Mouse (Mus musculus) forebrain, embryonic 14.5 days (tissue): ENCODE data around the gene Gm20388. TPM values are rescaled to one million over a fixed set of nuclear protein-coding genes. Genes with fewer than 3 reads are reported as not detected.

Source experiments
- ATAC-seq: fragments of 200-750 bp; cut with Nextera tagmentation; 2 replicates; pipeline ENCODE4 v1.8.0; 2017; ENCODE audit warnings: mild to moderate bottlenecking, moderate library complexity
- DNase-seq: peaks from one replicate; pipeline ENCODE4 v3.0.0-alpha.2; 2015; ENCODE audit warnings: low spot score
- H3K27ac ChIP-seq: fragments of 300-500 bp; sonication (generic); 2 replicates; pipeline ENCODE4 v1.5.1; 2014; ENCODE audit warnings: low read depth, mild to moderate bottlenecking, control low read depth, low read length, moderate library complexity
- H3K27me3 ChIP-seq: fragments of 300-500 bp; sonication (generic); replicated peaks from 2 replicates; pipeline ENCODE4 v1.6.1; 2014; ENCODE audit warnings: low read length, control low read depth, mixed read lengths; ENCODE audit not compliant: control insufficient read depth, insufficient read depth
- H3K36me3 ChIP-seq: fragments of 300-500 bp; sonication (generic); 2 replicates; pipeline ENCODE4 v1.6.1; 2014; ENCODE audit warnings: low read length, control low read depth; ENCODE audit not compliant: control insufficient read depth, insufficient read depth
- H3K4me1 ChIP-seq: fragments of 300-500 bp; sonication (generic); 2 replicates; pipeline ENCODE4 v1.6.1; 2014; ENCODE audit warnings: antibody characterized with exemption, low read length, control low read depth; ENCODE audit not compliant: control insufficient read depth, insufficient read depth
- H3K4me2 ChIP-seq: fragments of 300-500 bp; sonication (generic); 2 replicates; pipeline ENCODE4 v1.6.1; 2014; ENCODE audit warnings: mild to moderate bottlenecking, control low read depth, low read length
- H3K4me3 ChIP-seq: fragments of 300-500 bp; sonication (generic); 2 replicates; pipeline ENCODE4 v1.5.1; 2014; ENCODE audit warnings: low read depth, low read length, control low read depth
- H3K9ac ChIP-seq: fragments of 300-500 bp; sonication (generic); 2 replicates; pipeline ENCODE4 v1.6.1; 2014; ENCODE audit warnings: mild to moderate bottlenecking, low read length, control low read depth, moderate library complexity
- H3K9me3 ChIP-seq: fragments of 300-500 bp; sonication (generic); replicated peaks from 2 replicates; pipeline ENCODE4 v1.6.1; 2016; ENCODE audit warnings: low read length, control low read depth, mixed read lengths; ENCODE audit not compliant: control insufficient read depth
- WGBS: fragments of 180-500 bp; shearing (Covaris S2); extraction: QIAGEN DNeasy Blood & Tissue Kit; methylation state at CpG from one replicate; pipeline ENCODE4 v1.1.7; 2014; 5-methylcytosine and 5-hydroxymethylcytosine counted together
- polyA plus RNA-seq: library from polyadenylated mRNA; unstranded; fragments of >200 nt; fragmentation: Nextera tagmentation; extraction: Ambion mirVana; gene quantifications from 2 replicates; pipeline ENCODE4 v1.2.1, GENCODE M21; 2014

Gm20388 gene
- polyA plus RNA-seq, 1 experiment from 2014 or later, result 7.4 TPM

DNA sequence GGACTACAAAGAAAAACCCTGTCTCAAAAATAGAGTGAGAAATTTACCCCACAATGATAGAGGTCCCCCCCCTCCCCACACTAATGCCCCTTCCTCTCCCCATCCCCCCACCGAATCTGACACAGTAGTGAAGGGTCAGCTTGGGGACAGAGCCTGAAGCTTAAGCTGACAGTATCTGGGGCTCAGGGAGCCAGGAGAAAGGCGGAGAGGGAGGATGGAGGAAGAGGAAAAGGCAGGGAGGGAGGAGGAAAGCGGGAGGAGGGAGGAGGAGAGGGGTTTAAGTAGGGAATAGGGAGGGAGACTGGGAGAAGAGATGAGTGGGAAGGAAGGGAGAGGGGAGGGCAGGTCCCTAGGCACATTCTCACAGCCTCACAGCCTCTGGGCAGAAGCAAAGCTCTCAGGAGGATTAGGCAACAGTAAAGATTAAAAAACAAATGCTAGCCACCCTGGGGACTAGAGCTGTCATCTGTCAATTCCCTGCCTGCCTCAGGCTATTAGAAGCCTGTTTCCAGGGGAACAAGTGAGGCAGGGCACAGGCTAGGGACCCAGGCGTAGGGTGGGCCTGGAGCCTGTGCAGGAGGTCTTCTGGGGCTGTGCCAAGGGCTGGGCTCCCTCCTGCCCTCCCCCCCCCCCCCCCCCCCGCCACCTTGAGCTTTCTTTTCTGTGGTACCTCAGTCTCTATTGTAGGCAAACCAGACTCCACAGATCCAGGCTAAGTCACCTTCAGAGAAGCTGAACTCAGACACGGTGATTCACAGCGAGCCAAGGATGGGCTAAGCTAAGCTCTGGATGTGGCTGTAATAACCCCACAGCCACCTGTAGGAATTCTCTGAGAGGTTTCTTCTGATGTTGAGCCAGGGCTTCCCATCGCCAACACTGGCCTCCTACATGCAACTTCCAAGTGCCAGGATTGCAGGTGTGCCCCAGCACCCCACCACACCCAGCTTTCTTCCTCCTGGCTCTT is 706.3 kb downstream of the Gm20388 start:
- peak overlapping the region; percentile 58 for H3K27ac ChIP-seq
- WGBS, result 13% methylated on average over 7 of the region's 8 CpGs
- no peaks in the 10 kb centered on the region for H3K27me3 ChIP-seq
- H3K4me2 ChIP-seq, result no peak overlapping the region
- peak; percentile 57 for ATAC-seq
- H3K4me1 ChIP-seq, result peaks cover 10% of the 10 kb centered on the region; the same call in 1 of the 2 replicates
- H3K36me3 ChIP-seq, result no peaks in the 10 kb centered on the region
- H3K4me3 ChIP-seq, result no peak overlapping the region
- H3K9me3 ChIP-seq, result no peaks in the 10 kb centered on the region
- peak overlapping the region; percentile 26; the same call in 1 of the 2 replicates for H3K9ac ChIP-seq
- DNase-seq, result peak; percentile 67

DNA sequence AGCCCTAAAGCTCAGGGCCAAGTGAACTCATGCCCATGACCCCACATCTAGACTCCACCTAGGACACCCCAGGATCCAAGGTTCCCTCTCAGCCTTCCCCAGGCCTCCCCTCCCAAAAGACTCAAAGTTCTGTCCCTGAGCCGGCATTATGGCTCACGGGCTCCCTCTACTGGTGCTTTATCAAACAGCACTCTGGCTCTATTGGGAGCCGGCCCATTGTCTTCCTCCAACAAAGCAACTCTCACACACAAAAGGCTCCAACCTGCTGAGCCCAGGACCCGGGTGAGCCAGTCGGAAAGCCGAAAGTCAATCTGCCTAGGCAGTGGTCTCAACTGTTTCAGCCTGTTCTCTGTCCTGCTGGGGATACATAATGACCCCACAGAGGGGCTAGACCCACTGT is 707.5 kb downstream of the Gm20388 start:
- peak overlapping the region; percentile 33; the same call in 1 of the 2 replicates for H3K4me2 ChIP-seq
- H3K27me3 ChIP-seq, result no peaks in the 10 kb centered on the region
- peak overlapping the region; percentile 43; the same call in 1 of the 2 replicates for H3K9ac ChIP-seq
- H3K9me3 ChIP-seq, result no peaks in the 10 kb centered on the region
- H3K27ac ChIP-seq, result peak overlapping the region; percentile 54; the same call in 1 of the 2 replicates
- no peaks in the 10 kb centered on the region for H3K36me3 ChIP-seq
- peak; percentile 86 for DNase-seq
- H3K4me3 ChIP-seq, result no peak overlapping the region
- H3K4me1 ChIP-seq, result peaks cover 10% of the 10 kb centered on the region; the same call in 1 of the 2 replicates
- ATAC-seq, result peak; percentile 51
- 0% methylated on average over 6 of the region's 6 CpGs for WGBS

DNA sequence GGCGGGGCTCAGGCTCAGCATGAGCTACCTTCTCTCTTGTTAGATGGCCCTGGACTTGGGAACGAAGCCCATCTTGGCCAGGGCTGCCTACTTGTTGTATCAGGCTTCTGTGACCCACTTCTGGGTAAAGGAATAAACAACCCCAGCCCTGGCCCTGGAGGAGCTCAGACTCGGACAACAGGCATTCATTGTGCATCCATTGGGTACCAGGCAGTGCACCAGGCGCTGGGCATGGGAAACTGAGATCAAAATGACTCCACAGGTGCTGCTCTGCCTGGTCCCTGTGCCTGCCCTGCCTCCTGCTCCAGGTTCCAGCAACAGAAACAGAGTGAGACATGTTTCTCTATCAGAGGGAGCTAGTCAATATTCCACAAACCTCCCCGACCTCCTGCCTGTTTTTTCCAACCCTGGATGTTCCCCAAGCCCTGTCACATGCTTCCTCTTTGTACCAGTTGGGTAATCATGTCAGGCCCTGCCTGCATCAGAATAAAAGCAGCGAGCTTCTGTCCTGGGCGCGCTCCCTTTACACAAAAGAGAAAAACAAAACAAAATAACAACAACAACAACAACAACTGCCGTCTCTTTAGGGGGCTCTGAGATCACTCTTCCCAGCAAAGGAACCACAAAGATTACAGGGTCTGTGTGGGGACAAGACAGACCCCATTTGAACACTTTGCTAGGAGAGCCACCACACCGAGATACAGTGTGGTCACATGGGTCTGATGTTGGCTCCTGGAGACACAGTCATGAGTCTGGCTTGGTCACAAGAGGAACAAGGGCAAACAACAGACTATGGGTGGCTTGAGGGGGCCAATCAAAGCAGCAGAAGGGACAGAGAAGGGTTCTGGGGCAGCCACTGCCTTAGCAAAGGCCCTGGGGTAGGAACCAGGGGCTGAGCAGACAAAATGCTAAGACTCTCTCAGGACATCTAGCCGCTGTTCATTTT is 708.9 kb downstream of the Gm20388 start:
- Histone ChIP-seq H3K4me3 (no peak overlapping the region), H3K9ac (no peak overlapping the region), H3K4me2 (no peak overlapping the region), H3K9me3 (no peaks in the 10 kb centered on the region), H3K27me3 (no peaks in the 10 kb centered on the region), H3K4me1 (peaks cover 10% of the 10 kb centered on the region; the same call in 1 of the 2 replicates), H3K27ac (no peak overlapping the region), H3K36me3 (no peaks in the 10 kb centered on the region)
- 72% methylated on average over 11 of the region's 11 CpGs for WGBS
- ATAC-seq (no peak), DNase-seq (no peak)

- no peak overlapping the region for H3K4me2 ChIP-seq
- no peak overlapping the region for H3K27ac ChIP-seq
- H3K9me3 ChIP-seq, result no peaks in the 10 kb centered on the region
- H3K36me3 ChIP-seq, result no peaks in the 10 kb centered on the region
- peaks cover 10% of the 10 kb centered on the region; the same call in 1 of the 2 replicates for H3K4me1 ChIP-seq
- H3K27me3 ChIP-seq, result no peaks in the 10 kb centered on the region
- no peak for DNase-seq
- H3K4me3 ChIP-seq, result no peak overlapping the region
- no peak overlapping the region for H3K9ac ChIP-seq
- 56% methylated on average over 7 of the region's 7 CpGs for WGBS
- ATAC-seq, result no peak
Observed at GRCm38 (mm10) chr8:120620441-120620840, 709.8 kb downstream of the Gm20388 start.

GRCm38 (mm10) chr8:120622161-120622560 is 711.5 kb downstream of the Gm20388 start:
- Histone ChIP-seq H3K4me3 (no peak overlapping the region), H3K9ac (no peak overlapping the region), H3K4me1 (peaks cover 5% of the 10 kb centered on the region; the same call in 1 of the 2 replicates), H3K9me3 (no peaks in the 10 kb centered on the region), H3K36me3 (no peaks in the 10 kb centered on the region), H3K4me2 (no peak overlapping the region), H3K27ac (no peak overlapping the region), H3K27me3 (no peaks in the 10 kb centered on the region)
- WGBS, result 72% methylated on average over 14 of the region's 14 CpGs
- DNase-seq, result no peak
- ATAC-seq, result no peak

GRCm38 (mm10) chr8:120623608-120624007 is 713.0 kb downstream of the Gm20388 start:
- no peak overlapping the region for H3K27ac ChIP-seq
- no peaks in the 10 kb centered on the region for H3K27me3 ChIP-seq
- no peak overlapping the region for H3K9ac ChIP-seq
- H3K36me3 ChIP-seq, result no peaks in the 10 kb centered on the region
- no peak overlapping the region for H3K4me3 ChIP-seq
- 18% methylated on average over 2 of the region's 2 CpGs for WGBS
- no peaks in the 10 kb centered on the region for H3K9me3 ChIP-seq
- DNase-seq (no peak), ATAC-seq (no peak)
- no peak overlapping the region for H3K4me2 ChIP-seq
- 0 out of 2 replicates have a peak, but pooled peaks cover 3% of the 10 kb centered on the region for H3K4me1 ChIP-seq

GRCm38 (mm10) chr8:120626461-120626860 is 715.8 kb downstream of the Gm20388 start:
- Histone ChIP-seq H3K27me3 (no peaks in the 10 kb centered on the region), H3K4me3 (no peak overlapping the region), H3K27ac (no peak overlapping the region), H3K36me3 (no peaks in the 10 kb centered on the region), H3K4me1 (0 out of 2 replicates have a peak, but pooled peaks cover 3% of the 10 kb centered on the region), H3K9me3 (no peaks in the 10 kb centered on the region), H3K9ac (no peak overlapping the region), H3K4me2 (no peak overlapping the region)
- DNase-seq (no peak), ATAC-seq (no peak)
- 65% methylated on average over 11 of the region's 11 CpGs for WGBS

DNA sequence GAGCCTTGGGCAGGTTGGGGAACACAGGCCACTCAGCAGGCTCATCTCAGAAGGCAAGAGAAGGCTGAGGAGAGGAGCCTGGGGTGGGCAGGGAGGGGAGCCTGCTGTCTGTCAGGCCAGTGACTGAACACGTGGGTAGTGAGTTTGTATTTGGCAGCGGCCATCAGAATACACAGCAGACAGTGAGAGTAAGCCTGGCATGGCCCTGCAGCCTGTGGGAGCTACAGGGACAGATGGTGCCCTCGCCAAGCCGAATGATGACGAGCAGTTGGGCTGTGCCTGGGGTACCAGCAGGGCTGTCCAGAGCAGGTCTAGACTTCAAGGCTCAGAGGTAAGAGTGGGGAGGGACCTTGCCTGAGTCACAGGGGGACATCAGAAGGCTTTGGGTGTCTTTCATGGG is 716.7 kb downstream of the Gm20388 start:
- ATAC-seq, result no peak
- H3K27ac ChIP-seq, result no peak overlapping the region
- DNase-seq, result peak; percentile 37
- no peaks in the 10 kb centered on the region for H3K36me3 ChIP-seq
- no peaks in the 10 kb centered on the region for H3K9me3 ChIP-seq
- no peak overlapping the region for H3K4me2 ChIP-seq
- no peaks in the 10 kb centered on the region for H3K4me1 ChIP-seq
- WGBS, result 64% methylated on average over 5 of the region's 5 CpGs
- H3K4me3 ChIP-seq, result no peak overlapping the region
- 0 out of 2 replicates have a peak, but pooled peaks cover 3% of the 10 kb centered on the region for H3K27me3 ChIP-seq
- no peak overlapping the region for H3K9ac ChIP-seq
